Mouse (Mus musculus): Measurements from ENCODE around the gene Cr2. TPM values are rescaled to one million over a fixed set of nuclear protein-coding genes. Genes with fewer than 3 reads are reported as not detected.

Cr2 gene
- total RNA-seq, 2 experiments from 2014 or later: not detected

Other genes with a start within 250 kb of the Cr2 start
- gene Cd34, start 237.9 kb downstream of the Cr2 start, total RNA-seq (2015; ENCODE audit: low replicate concordance): 3.2 and 10.1 TPM in 2 replicates
- 4.4 and 5.1 TPM in 2 replicates for gene Cd34, start 237.9 kb downstream of the Cr2 start, total RNA-seq (2017; ENCODE audit: low replicate concordance)
- 12.3 and 33.1 TPM in 2 replicates for gene Cd46, start 84.5 kb downstream of the Cr2 start, total RNA-seq (2015; ENCODE audit: low replicate concordance)
- gene Cd46, start 84.5 kb downstream of the Cr2 start, total RNA-seq (2017; ENCODE audit: low replicate concordance): 5.9 and 13.7 TPM in 2 replicates
- gene Cr1l, start 45.1 kb downstream of the Cr2 start, total RNA-seq (2015; ENCODE audit: low replicate concordance): 120 and 177 TPM in 2 replicates
- gene Cr1l, start 45.1 kb downstream of the Cr2 start, total RNA-seq (2017; ENCODE audit: low replicate concordance): 96.5 and 165 TPM in 2 replicates

Data from erythroid progenitor cell, adult 5-6 weeks (primary cell).